Mouse (Mus musculus) forebrain, postnatal 0 days (tissue): ENCODE data around the gene Olfr986. TPM values are rescaled to one million over a fixed set of nuclear protein-coding genes. Genes with fewer than 3 reads are reported as not detected.

ENCODE experiments used
- ATAC-seq: fragments of 200-750 bp; cut with Nextera tagmentation; 2 replicates; pipeline ENCODE4 v1.8.0; 2017; ENCODE audit warnings: mild to moderate bottlenecking, moderate library complexity
- DNase-seq: peaks from one replicate; pipeline ENCODE4 v3.0.0-alpha.2; 2015
- H3K27ac ChIP-seq: fragments of 300-500 bp; sonication (generic); 2 replicates; pipeline ENCODE4 v1.5.1; 2014; ENCODE audit warnings: low read depth, mild to moderate bottlenecking, antibody characterized with exemption, low read length, moderate library complexity, mixed read lengths
- H3K27me3 ChIP-seq: fragments of 300-500 bp; sonication (generic); 2 replicates; pipeline ENCODE4 v1.6.1; 2014; ENCODE audit warnings: mild to moderate bottlenecking, low read length, mixed read lengths; ENCODE audit not compliant: insufficient read depth
- H3K36me3 ChIP-seq: fragments of 300-500 bp; sonication (generic); 2 replicates; pipeline ENCODE4 v1.6.1; 2014; ENCODE audit warnings: mild to moderate bottlenecking, moderate library complexity; ENCODE audit not compliant: insufficient read depth
- H3K4me1 ChIP-seq: fragments of 300-500 bp; sonication (generic); 2 replicates; pipeline ENCODE4 v1.6.1; 2014; ENCODE audit warnings: antibody characterized with exemption; ENCODE audit not compliant: insufficient read depth
- H3K4me2 ChIP-seq: fragments of 300-500 bp; sonication (generic); 2 replicates; pipeline ENCODE4 v1.6.1; 2014; ENCODE audit warnings: low read depth, mild to moderate bottlenecking, moderate library complexity
- H3K4me3 ChIP-seq: fragments of 300-500 bp; sonication (generic); 2 replicates; pipeline ENCODE4 v1.5.1; 2014; ENCODE audit warnings: low read depth, low read length, mixed read lengths
- H3K9ac ChIP-seq: fragments of 300-500 bp; sonication (generic); 2 replicates; pipeline ENCODE4 v1.6.1; 2014; ENCODE audit warnings: mild to moderate bottlenecking
- H3K9me3 ChIP-seq: fragments of 300-500 bp; sonication (generic); 2 replicates; pipeline ENCODE4 v1.6.1; 2016; ENCODE audit warnings: low read length
- CTCF ChIP-seq: sonication (generic); IDR thresholded peaks from 2 replicates; pipeline ENCODE4 v1.5.1; 2016; ENCODE audit warnings: antibody characterized with exemption, control low read depth, low read depth
- WGBS: fragments of 180-500 bp; shearing (Covaris S2); extraction: QIAGEN DNeasy Blood & Tissue Kit; methylation state at CpG from one replicate; pipeline ENCODE4 v1.1.7; 2014; 5-methylcytosine and 5-hydroxymethylcytosine counted together
- polyA plus RNA-seq: library from polyadenylated mRNA; unstranded; fragments of >200 nt; fragmentation: Nextera tagmentation; extraction: Ambion mirVana; gene quantifications from 2 replicates; pipeline ENCODE4 v1.2.1, GENCODE M21; 2015
- total RNA-seq: library from RNA; depleted of rRNA; stranded (reverse); fragments of >200 nt; gene quantifications from 2 replicates; pipeline ENCODE4 v1.2.3, GENCODE M21; 2014

Gene Olfr986
- total and polyA plus RNA-seq, 2 experiments from 2014 or later: not detected

GRCm38 (mm10) chr9:40191086-40191876 lies 10.6 kb downstream of the Olfr986 start:
- Histone ChIP-seq H3K27ac (peak overlapping the region; percentile 71; the same call in 1 of the 2 replicates), H3K4me2 (peak overlapping the region; percentile 91), H3K4me1 (peaks cover 17% of the 10 kb centered on the region; the same call in 1 of the 2 replicates), H3K4me3 (peak overlapping the region; percentile 85), H3K9me3 (no peaks in the 10 kb centered on the region), H3K27me3 (no peaks in the 10 kb centered on the region), H3K36me3 (no peaks in the 10 kb centered on the region), H3K9ac (peak overlapping the region; percentile 77; the same call in 1 of the 2 replicates)
- no peak for DNase-seq
- no peak for TF ChIP-seq CTCF
- ATAC-seq: no peak
- 94% methylated on average over 8 of the region's 9 CpGs for WGBS

DNA sequence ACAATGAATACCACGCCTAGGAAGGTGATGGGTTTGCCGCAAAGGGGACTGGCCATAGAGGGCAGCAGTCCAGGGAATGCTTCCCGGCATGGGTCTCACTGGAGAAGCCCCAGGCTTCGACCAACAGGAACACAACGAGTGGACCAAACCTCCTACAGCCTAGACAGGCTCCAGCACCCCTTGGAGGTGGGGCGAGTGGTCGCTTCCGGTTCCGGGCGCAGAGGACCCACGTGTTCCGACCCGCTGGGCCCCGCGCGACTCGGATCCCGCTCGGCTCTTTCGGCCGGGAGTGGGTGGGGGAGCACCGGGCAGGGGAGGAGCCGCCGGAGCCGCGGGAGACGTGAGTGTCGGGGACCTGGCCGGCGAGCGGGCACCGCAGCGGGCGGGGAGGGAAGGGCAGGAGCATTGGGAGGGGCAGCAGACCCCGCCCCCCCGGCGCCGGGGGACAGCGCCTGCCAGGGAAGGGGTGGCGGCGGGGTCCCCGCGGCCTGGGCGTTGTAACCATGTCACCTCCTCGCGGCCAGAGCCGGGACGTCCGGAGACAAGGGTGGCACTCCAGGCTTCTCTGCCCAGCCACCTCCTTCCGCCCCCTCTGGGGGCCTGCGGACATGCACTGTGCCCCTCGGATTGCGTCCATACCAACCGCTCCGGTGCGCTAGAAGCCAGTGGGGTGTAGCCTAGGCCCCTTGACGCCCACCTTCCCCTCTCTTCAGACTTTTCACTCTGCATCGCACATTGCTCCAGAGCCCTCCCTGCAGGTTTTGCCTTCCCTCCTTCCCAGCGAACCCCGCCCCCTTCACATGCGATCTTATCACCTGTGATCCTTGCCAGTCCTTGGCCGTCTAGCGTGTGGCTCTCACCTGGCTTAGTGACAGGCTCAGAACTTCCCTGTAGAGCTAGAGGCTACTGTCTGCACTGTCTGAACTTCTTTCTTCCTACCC lies 11.6 kb downstream of the Olfr986 start, which contains the start of gene Zfp202:
Zfp202 (plus strand) TSS at position 219 of the 941 bp plus-strand sequence.
- Histone ChIP-seq H3K9ac (peak within 1 kb of the TSS; percentile 77), H3K27me3 (no peaks in the 10 kb centered on the region), H3K4me1 (peaks cover 17% of the 10 kb centered on the region; the same call in 1 of the 2 replicates), H3K4me2 (peak within 1 kb of the TSS; percentile 91), H3K4me3 (peak within 1 kb of the TSS; percentile 85), H3K9me3 (no peaks in the 10 kb centered on the region), H3K36me3 (no peaks in the 10 kb centered on the region), H3K27ac (peak within 1 kb of the TSS; percentile 71)
- WGBS: under 1% methylated on average over 61 of the region's 63 CpGs
- ATAC-seq (peak; percentile 99), DNase-seq (peak; percentile 91)
- TF ChIP-seq CTCF: peak; percentile 56

DNA sequence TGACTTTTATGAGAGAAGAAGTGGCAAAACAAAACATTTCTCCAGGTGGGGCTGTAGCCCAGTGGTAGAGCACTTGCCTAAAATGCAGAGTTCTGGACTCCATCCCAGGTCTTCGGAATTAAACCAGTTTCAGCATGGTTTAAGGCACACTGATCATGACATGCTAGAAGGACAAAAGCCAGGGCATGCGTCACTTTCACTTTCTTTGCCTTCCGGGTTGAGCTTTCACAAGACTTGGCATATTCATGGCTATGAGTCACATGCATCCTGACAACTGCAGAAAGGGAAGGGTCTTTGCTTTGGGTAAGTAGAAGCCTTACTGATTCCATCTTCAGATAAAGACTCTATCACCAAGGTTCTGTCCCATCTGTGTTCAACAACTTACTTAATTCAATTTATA lies 15.3 kb downstream of the Olfr986 start:
- Histone ChIP-seq H3K9me3 (no peaks in the 10 kb centered on the region), H3K4me1 (peaks cover 17% of the 10 kb centered on the region; the same call in 1 of the 2 replicates), H3K27me3 (no peaks in the 10 kb centered on the region), H3K27ac (no peak overlapping the region), H3K9ac (no peak overlapping the region), H3K4me3 (no peak overlapping the region), H3K4me2 (no peak overlapping the region), H3K36me3 (no peaks in the 10 kb centered on the region)
- no peak for TF ChIP-seq CTCF
- DNase-seq: no peak
- 93% methylated on average over 3 of the region's 3 CpGs for WGBS
- ATAC-seq: no peak

DNA sequence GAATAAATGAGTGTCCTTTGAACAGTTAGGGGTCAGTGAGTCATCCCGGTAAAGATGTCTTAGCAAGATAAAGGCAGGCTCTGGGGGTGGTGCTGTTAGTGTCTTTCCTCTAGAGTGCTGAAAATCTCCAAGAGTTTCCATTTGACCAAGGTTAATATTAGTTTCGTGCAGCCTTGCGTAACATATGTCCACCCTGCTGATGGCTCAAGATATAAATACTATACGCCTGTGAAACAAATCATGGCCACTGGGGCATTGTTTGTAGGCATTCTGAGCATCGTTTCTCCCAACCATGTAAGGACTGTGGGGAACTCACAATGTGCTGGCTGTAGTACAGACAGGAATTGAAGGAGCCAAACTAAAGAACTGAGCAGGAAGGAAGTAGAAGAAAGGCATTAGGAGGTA lies 25.8 kb downstream of the Olfr986 start:
- DNase-seq (no peak), ATAC-seq (no peak)
- Histone ChIP-seq H3K36me3 (peaks cover 45% of the 10 kb centered on the region), H3K4me1 (no peaks in the 10 kb centered on the region), H3K4me3 (no peak overlapping the region), H3K27ac (no peak overlapping the region), H3K9me3 (no peaks in the 10 kb centered on the region), H3K9ac (no peak overlapping the region), H3K27me3 (no peaks in the 10 kb centered on the region), H3K4me2 (no peak overlapping the region)
- no peak for TF ChIP-seq CTCF
- 88% methylated on average over 5 of the region's 5 CpGs for WGBS

DNA sequence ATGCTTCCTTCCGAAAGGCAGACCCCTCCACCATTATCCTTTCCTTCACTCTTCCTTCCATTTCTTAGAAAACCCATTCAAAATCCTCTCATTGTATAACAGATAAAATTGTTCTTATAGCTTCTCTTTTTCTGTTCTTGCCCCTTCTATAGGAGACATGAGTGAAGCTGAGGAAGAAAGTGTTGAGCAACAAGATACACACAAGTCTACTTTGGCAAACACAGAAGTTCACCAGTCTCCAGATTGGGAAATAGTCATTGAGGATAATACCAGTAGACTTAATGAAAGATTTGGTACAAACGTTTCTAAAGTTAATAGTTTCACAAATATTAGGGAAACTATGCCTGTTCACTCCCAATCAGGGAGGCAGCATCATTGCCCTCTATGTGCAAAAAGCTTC lies 30.0 kb downstream of the Olfr986 start:
- no peak for TF ChIP-seq CTCF
- Histone ChIP-seq H3K36me3 (peaks cover 63% of the 10 kb centered on the region), H3K4me1 (no peaks in the 10 kb centered on the region), H3K4me3 (no peak overlapping the region), H3K27ac (no peak overlapping the region), H3K9ac (no peak overlapping the region), H3K27me3 (no peaks in the 10 kb centered on the region), H3K4me2 (no peak overlapping the region), H3K9me3 (no peaks in the 10 kb centered on the region)
- no peak for ATAC-seq
- DNase-seq: no peak
- 93% methylated on average over 2 of the region's 2 CpGs for WGBS

- 98% methylated on average over 5 of the region's 5 CpGs for whole genome bisulfite sequencing
- TF ChIP-seq CTCF: no peak
Observed at GRCm38 (mm10) chr9:40214058-40214457, 33.3 kb downstream of the Olfr986 start.

GRCm38 (mm10) chr9:40216651-40217050 lies 35.9 kb downstream of the Olfr986 start:
- Histone ChIP-seq H3K27ac (no peak overlapping the region), H3K4me1 (no peaks in the 10 kb centered on the region), H3K9ac (no peak overlapping the region), H3K4me3 (no peak overlapping the region), H3K4me2 (no peak overlapping the region), H3K36me3 (peaks cover 16% of the 10 kb centered on the region), H3K9me3 (no peaks in the 10 kb centered on the region), H3K27me3 (no peaks in the 10 kb centered on the region)
- DNase-seq: no peak
- TF ChIP-seq CTCF: no peak
- 67% methylated on average over 4 of the region's 4 CpGs for WGBS
- no peak for ATAC-seq

More at GRCm38 (mm10) chr9:40214058-40214457, 33.3 kb downstream of the Olfr986 start:
- H3K4me1 ChIP-seq: no peaks in the 10 kb centered on the region
- H3K4me3 ChIP-seq: no peak overlapping the region
- no peaks in the 10 kb centered on the region for H3K27me3 ChIP-seq
- no peak overlapping the region for H3K4me2 ChIP-seq
- no peak overlapping the region for H3K9ac ChIP-seq
- no peak overlapping the region for H3K27ac ChIP-seq
- ATAC-seq (no peak), DNase-seq (no peak)
- H3K36me3 ChIP-seq: peaks cover 40% of the 10 kb centered on the region
- H3K9me3 ChIP-seq: no peaks in the 10 kb centered on the region
